Mouse (Mus musculus) heart, embryonic 11.5 days (tissue): Measurements from ENCODE around the gene Cyp2g1. TPM values are rescaled to one million over a fixed set of nuclear protein-coding genes. Genes with fewer than 3 reads are reported as not detected.
"Not testable (repeated sequence)": the region's sequence is repeated elsewhere in the genome, so short reads cannot be mapped to it uniquely, and the experiment has no call there.

Experiments
- ATAC-seq: fragments of 200-750 bp; cut with Nextera tagmentation; replicated peaks from 2 replicates; pipeline ENCODE4 v1.8.0; 2017; ENCODE audit warnings: moderate library complexity; ENCODE audit not compliant: insufficient number of reproducible peaks, low FRiP score, low TSS enrichment
- H3K27ac ChIP-seq: fragments of 300-500 bp; sonication (generic); 2 replicates; pipeline ENCODE4 v1.5.1; 2014; ENCODE audit warnings: mild to moderate bottlenecking, low read depth, low read length
- H3K27me3 ChIP-seq: fragments of 300-500 bp; sonication (generic); 2 replicates; pipeline ENCODE4 v1.6.1; 2014; ENCODE audit warnings: mild to moderate bottlenecking, low read length, mixed read lengths; ENCODE audit not compliant: control insufficient read depth, insufficient read depth
- H3K36me3 ChIP-seq: fragments of 300-500 bp; sonication (generic); 2 replicates; pipeline ENCODE4 v1.6.1; 2014; ENCODE audit warnings: mild to moderate bottlenecking, low read length, moderate library complexity, mixed read lengths; ENCODE audit not compliant: control insufficient read depth, insufficient read depth
- H3K4me1 ChIP-seq: fragments of 300-500 bp; sonication (generic); 2 replicates; pipeline ENCODE4 v1.6.1; 2014; ENCODE audit warnings: low read length; ENCODE audit not compliant: control insufficient read depth, insufficient read depth
- H3K4me2 ChIP-seq: fragments of 300-500 bp; sonication (generic); 2 replicates; pipeline ENCODE4 v1.6.1; 2014; ENCODE audit warnings: mild to moderate bottlenecking, moderate library complexity
- H3K4me3 ChIP-seq: fragments of 300-500 bp; sonication (generic); 2 replicates; pipeline ENCODE4 v1.5.1; 2014; ENCODE audit warnings: low read depth, low read length
- H3K9ac ChIP-seq: fragments of 300-500 bp; sonication (generic); 2 replicates; pipeline ENCODE4 v1.6.1; 2014; ENCODE audit warnings: mild to moderate bottlenecking, low read depth, low read length, moderate library complexity
- H3K9me3 ChIP-seq: fragments of 300-500 bp; sonication (generic); replicated peaks from 2 replicates; pipeline ENCODE4 v1.6.1; 2016; ENCODE audit warnings: low read length; ENCODE audit not compliant: control insufficient read depth
- WGBS: fragments of 180-500 bp; shearing (Covaris S2); extraction: QIAGEN DNeasy Blood & Tissue Kit; methylation state at CpG from one replicate; pipeline ENCODE4 v1.1.7; 2014; ENCODE audit not compliant: insufficient replicate concordance; 5-methylcytosine and 5-hydroxymethylcytosine counted together
- polyA plus RNA-seq: library from polyadenylated mRNA; unstranded; fragments of >200 nt; fragmentation: Nextera tagmentation; extraction: Ambion mirVana; gene quantifications from 2 replicates; pipeline ENCODE4 v1.2.1, GENCODE M21; 2014

The Cyp2g1 gene
- polyA plus RNA-seq, 1 experiment from 2014 or later: 0.27 TPM

GRCm38 (mm10) chr7:26832668-26833067 lies 24.0 kb downstream of the Cyp2g1 start:
- not testable (repeated sequence) for H3K27me3 ChIP-seq, H3K4me1 ChIP-seq, H3K9me3 ChIP-seq, H3K4me2 ChIP-seq, H3K27ac ChIP-seq, H3K36me3 ChIP-seq, H3K9ac ChIP-seq, ATAC-seq, H3K4me3 ChIP-seq
- 65% methylated on average over 7 of the region's 7 CpGs for whole genome bisulfite sequencing

GRCm38 (mm10) chr7:26835059-26835458 lies 26.4 kb downstream of the Cyp2g1 start, which contains the start of gene Cyp2a5:
Gene Cyp2a5, plus strand, starts transcription at chr7:26835305.
- not testable (repeated sequence) for H3K27ac ChIP-seq, H3K4me3 ChIP-seq, H3K36me3 ChIP-seq, H3K9ac ChIP-seq, H3K27me3 ChIP-seq, H3K4me2 ChIP-seq, H3K9me3 ChIP-seq, H3K4me1 ChIP-seq, ATAC-seq
- 69% methylated on average over 3 of the region's 3 CpGs for WGBS

GRCm38 (mm10) chr7:26843400-26843799 lies 34.7 kb downstream of the Cyp2g1 start:
- H3K9ac ChIP-seq, H3K36me3 ChIP-seq, H3K27me3 ChIP-seq, H3K4me2 ChIP-seq, H3K9me3 ChIP-seq, H3K27ac ChIP-seq, H3K4me3 ChIP-seq, H3K4me1 ChIP-seq, ATAC-seq: not testable (repeated sequence)
- 78% methylated on average over 2 of the region's 2 CpGs for WGBS

GRCm38 (mm10) chr7:26850063-26850462 lies 41.4 kb downstream of the Cyp2g1 start:
- H3K9ac ChIP-seq, H3K4me2 ChIP-seq, ATAC-seq, H3K9me3 ChIP-seq, H3K36me3 ChIP-seq, H3K27ac ChIP-seq, H3K4me3 ChIP-seq, H3K4me1 ChIP-seq, H3K27me3 ChIP-seq: not testable (repeated sequence)

Other genes starting within 250 kb of the Cyp2g1 start
- not detected in 2 replicates for gene Vmn1r185, start 190.4 kb upstream of the Cyp2g1 start, polyA plus RNA-seq
- not detected in 2 replicates for gene Cyp2b23, start 122.5 kb upstream of the Cyp2g1 start, polyA plus RNA-seq
- not detected in 2 replicates for gene Cyp2b19, start 51.8 kb upstream of the Cyp2g1 start, polyA plus RNA-seq
- gene Cyp2a5, start 26.4 kb downstream of the Cyp2g1 start, polyA plus RNA-seq: not detected in 2 replicates
- gene Cyp2a22, start 130.5 kb downstream of the Cyp2g1 start, polyA plus RNA-seq: not detected in 2 replicates
- gene Cyp2a12, start 220.2 kb downstream of the Cyp2g1 start, polyA plus RNA-seq: not detected in 2 replicates